Mouse (Mus musculus): ENCODE data around the gene Rb1. TPM values are rescaled to one million over a fixed set of nuclear protein-coding genes. Genes with fewer than 3 reads are reported as not detected.
A peak's percentile ranks its signal among the peaks of the same experiment; 100 is the strongest.

The Rb1 gene
- polyA plus RNA-seq, 2 experiments = 15.6 to 29.6 TPM

DNA sequence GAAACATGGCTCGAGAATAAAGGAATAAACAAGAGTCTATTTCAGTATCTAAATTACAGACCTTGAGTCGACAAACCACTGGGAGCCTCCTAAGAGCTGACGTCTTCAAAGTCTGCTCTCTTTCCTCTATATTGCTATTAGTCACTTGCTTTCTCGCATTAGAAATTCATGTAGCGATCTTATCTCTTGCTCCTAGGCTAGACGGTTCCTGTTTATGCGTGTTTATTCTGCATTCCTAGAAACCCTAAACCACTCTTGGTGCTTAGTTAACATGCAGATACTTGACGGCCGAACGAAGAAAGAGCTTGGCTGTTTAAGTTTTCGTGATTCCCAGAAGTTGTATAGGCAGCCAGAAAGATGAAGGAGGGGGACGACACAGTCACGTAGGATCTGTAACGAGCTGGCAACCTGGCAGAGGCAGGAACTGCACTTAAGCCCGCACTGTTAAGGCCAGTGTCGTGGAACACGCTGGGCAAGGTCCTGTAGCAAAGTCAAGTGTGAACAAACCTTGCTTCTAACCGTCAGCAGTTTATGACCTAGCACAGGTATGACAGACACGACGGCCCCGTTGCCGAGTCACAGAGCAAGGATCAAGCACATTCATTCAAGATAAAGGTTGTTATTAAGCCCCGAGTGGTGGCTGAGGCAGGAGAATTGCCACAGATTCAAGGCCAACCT, 45.2 kb upstream of the Rb1 start:
- H3K4me2 ChIP-seq (replicated peaks; ENCODE audit: low read depth, low read length, severe bottlenecking) = no peak overlapping the region
- H3K4me3 ChIP-seq (replicated peaks; ENCODE audit: low read length) = no peak overlapping the region
- H3K27me3 ChIP-seq (ENCODE audit: control insufficient read depth, insufficient read depth, low read length) = no peaks in the 10 kb centered on the region
- no peak for DNase-seq (ENCODE audit: low spot score)
- no peak overlapping the region for H3K27ac ChIP-seq (replicated peaks; ENCODE audit: low read depth, low read length)
- WGBS = 72% methylated on average over 23 of the region's 23 CpGs
- no peak for ATAC-seq (ENCODE audit: low FRiP score, low read depth)
- H3K9me3 ChIP-seq (ENCODE audit: control insufficient read depth, low read length) = no peaks in the 10 kb centered on the region
- TF ChIP-seq POLR2A (IDR thresholded peaks at IDR 0.05; ENCODE audit: borderline replicate concordance, extremely low read depth, insufficient read depth, insufficient read length) = no peak
- peaks cover 52% of the 10 kb centered on the region for H3K36me3 ChIP-seq (ENCODE audit: control insufficient read depth, insufficient read depth, low read length)
- peaks cover 11% of the 10 kb centered on the region for H3K4me1 ChIP-seq (ENCODE audit: control insufficient read depth, insufficient read depth, low read length)
- no peak overlapping the region for H3K9ac ChIP-seq (ENCODE audit: low read depth, low read length, severe bottlenecking)

DNA sequence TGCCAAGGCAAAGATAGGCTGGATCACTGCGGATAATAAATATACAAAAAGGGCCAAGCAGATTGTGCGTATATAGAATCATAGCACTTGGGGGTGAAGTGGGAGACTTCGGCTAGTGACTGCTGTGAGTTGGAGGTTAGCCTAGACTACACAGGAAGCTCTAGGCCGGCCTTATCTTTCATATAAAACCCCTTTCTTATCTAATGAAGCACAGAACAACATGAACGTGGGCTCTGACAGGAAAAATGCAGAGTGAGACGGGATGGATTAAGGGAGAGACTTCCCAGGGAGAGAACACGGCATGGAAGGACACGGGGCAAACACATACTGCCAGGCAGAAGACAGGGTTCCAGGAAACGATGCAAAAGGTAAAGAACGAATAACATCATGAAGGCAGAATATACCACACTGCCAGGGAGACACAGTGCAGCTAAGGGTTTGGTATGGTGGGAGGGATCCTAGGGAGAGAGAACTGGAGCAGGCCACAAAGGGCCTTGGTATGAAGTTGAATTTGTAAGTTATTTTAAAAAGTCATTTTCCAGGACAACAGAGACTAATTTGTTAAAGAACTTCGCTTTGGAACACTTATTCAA, 44.6 kb upstream of the Rb1 start:
- TF ChIP-seq POLR2A (IDR thresholded peaks at IDR 0.05; ENCODE audit: borderline replicate concordance, extremely low read depth, insufficient read depth, insufficient read length) = no peak
- H3K9ac ChIP-seq (ENCODE audit: low read depth, low read length, severe bottlenecking) = no peak overlapping the region
- no peak overlapping the region for H3K4me2 ChIP-seq (replicated peaks; ENCODE audit: low read depth, low read length, severe bottlenecking)
- peaks cover 58% of the 10 kb centered on the region for H3K36me3 ChIP-seq (ENCODE audit: control insufficient read depth, insufficient read depth, low read length)
- H3K4me1 ChIP-seq (ENCODE audit: control insufficient read depth, insufficient read depth, low read length) = peaks cover 11% of the 10 kb centered on the region
- no peak overlapping the region for H3K4me3 ChIP-seq (replicated peaks; ENCODE audit: low read length)
- no peak for DNase-seq (ENCODE audit: low spot score)
- no peaks in the 10 kb centered on the region for H3K27me3 ChIP-seq (ENCODE audit: control insufficient read depth, insufficient read depth, low read length)
- ATAC-seq (ENCODE audit: low FRiP score, low read depth) = no peak
- H3K9me3 ChIP-seq (ENCODE audit: control insufficient read depth, low read length) = no peaks in the 10 kb centered on the region
- H3K27ac ChIP-seq (replicated peaks; ENCODE audit: low read depth, low read length) = 0 out of 2 replicates have a peak overlapping the region, but pooled peaks have one; percentile 1
- 86% methylated on average over 11 of the region's 11 CpGs for WGBS

DNA sequence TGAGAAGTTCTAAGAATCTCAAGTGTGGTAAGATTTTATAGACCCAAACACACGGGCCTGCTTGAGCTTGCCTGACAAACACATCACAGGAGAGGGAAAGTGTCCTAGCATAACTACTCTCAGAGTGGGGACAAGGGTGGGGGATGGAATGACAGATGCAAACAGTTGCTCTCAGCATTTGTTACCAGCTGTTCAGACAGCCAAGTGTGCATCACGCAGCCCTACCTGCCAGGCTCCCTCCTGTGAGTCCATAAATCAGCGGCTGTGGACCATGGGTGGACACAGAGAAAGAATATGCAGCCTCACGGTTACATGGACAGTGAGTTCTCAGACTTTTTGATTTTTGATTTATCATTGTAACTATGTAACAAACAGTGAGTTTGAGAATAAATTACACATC, 44.0 kb upstream of the Rb1 start:
- H3K9ac ChIP-seq (ENCODE audit: low read depth, low read length, severe bottlenecking) = no peak overlapping the region
- H3K4me1 ChIP-seq (ENCODE audit: control insufficient read depth, insufficient read depth, low read length) = peaks cover 8% of the 10 kb centered on the region
- H3K36me3 ChIP-seq (ENCODE audit: control insufficient read depth, insufficient read depth, low read length) = peaks cover 62% of the 10 kb centered on the region
- H3K27ac ChIP-seq (replicated peaks; ENCODE audit: low read depth, low read length) = no peak overlapping the region
- no peaks in the 10 kb centered on the region for H3K27me3 ChIP-seq (ENCODE audit: control insufficient read depth, insufficient read depth, low read length)
- peak; percentile 75 for ATAC-seq (ENCODE audit: low FRiP score, low read depth)
- no peak overlapping the region for H3K4me3 ChIP-seq (replicated peaks; ENCODE audit: low read length)
- no peaks in the 10 kb centered on the region for H3K9me3 ChIP-seq (ENCODE audit: control insufficient read depth, low read length)
- no peak overlapping the region for H3K4me2 ChIP-seq (replicated peaks; ENCODE audit: low read depth, low read length, severe bottlenecking)
- TF ChIP-seq POLR2A (IDR thresholded peaks at IDR 0.05; ENCODE audit: borderline replicate concordance, extremely low read depth, insufficient read depth, insufficient read length) = no peak
- peak; percentile 56 for DNase-seq (ENCODE audit: low spot score)
- WGBS = 66% methylated on average over 4 of the region's 4 CpGs

DNA sequence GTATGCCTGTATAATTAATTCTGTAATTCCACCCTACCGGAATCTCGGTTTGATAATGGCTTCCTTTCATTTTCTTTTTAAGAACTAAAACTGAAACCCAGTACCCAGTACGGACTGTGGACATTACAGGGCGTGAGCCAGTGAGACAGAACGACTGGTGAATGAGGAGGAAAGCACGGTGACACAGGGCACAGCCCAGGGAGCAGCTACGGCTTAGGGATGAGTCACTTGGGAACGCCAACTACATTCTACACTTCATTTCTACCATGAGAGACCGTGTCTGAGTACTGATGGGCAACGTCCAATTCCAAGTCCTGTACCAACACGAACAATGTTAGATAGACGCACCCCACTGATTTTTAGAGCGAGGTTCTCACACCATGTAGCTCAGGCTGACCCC, 43.3 kb upstream of the Rb1 start:
- Histone ChIP-seq H3K27me3 (ENCODE audit: control insufficient read depth, insufficient read depth, low read length) (no peaks in the 10 kb centered on the region), H3K4me2 (replicated peaks; ENCODE audit: low read depth, low read length, severe bottlenecking) (no peak overlapping the region), H3K9ac (ENCODE audit: low read depth, low read length, severe bottlenecking) (no peak overlapping the region), H3K4me1 (ENCODE audit: control insufficient read depth, insufficient read depth, low read length) (peaks cover 2% of the 10 kb centered on the region), H3K4me3 (replicated peaks; ENCODE audit: low read length) (no peak overlapping the region), H3K27ac (replicated peaks; ENCODE audit: low read depth, low read length) (no peak overlapping the region), H3K9me3 (ENCODE audit: control insufficient read depth, low read length) (no peaks in the 10 kb centered on the region), H3K36me3 (ENCODE audit: control insufficient read depth, insufficient read depth, low read length) (peaks cover 66% of the 10 kb centered on the region)
- DNase-seq (ENCODE audit: low spot score) (no peak), ATAC-seq (ENCODE audit: low FRiP score, low read depth) (no peak)
- no peak for TF ChIP-seq POLR2A (IDR thresholded peaks at IDR 0.05; ENCODE audit: borderline replicate concordance, extremely low read depth, insufficient read depth, insufficient read length)
- 94% methylated on average over 13 of the region's 13 CpGs for WGBS

DNA sequence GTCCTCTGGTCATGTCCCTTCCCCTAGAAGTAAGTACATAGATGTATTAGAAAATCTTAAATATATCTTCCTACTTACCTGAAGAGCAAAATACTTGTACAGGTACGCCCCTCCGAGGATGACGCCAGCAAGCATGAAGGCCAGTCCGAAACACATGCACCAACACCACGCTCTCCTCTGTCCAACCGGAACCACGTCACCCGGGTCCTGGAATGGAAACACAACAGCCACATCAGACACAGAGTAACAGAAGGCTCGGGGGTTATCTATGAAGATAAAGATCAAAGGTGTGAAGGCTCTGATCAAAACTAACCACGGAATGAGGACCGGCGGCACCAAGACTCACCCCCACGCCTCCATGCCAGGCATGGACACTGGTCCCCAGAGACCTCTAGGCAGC, 42.6 kb upstream of the Rb1 start:
- DNase-seq (ENCODE audit: low spot score) = no peak
- Histone ChIP-seq H3K9ac (ENCODE audit: low read depth, low read length, severe bottlenecking) (no peak overlapping the region), H3K36me3 (ENCODE audit: control insufficient read depth, insufficient read depth, low read length) (peaks cover 74% of the 10 kb centered on the region), H3K4me3 (replicated peaks; ENCODE audit: low read length) (no peak overlapping the region), H3K4me2 (replicated peaks; ENCODE audit: low read depth, low read length, severe bottlenecking) (no peak overlapping the region), H3K27ac (replicated peaks; ENCODE audit: low read depth, low read length) (no peak overlapping the region), H3K9me3 (ENCODE audit: control insufficient read depth, low read length) (no peaks in the 10 kb centered on the region), H3K27me3 (ENCODE audit: control insufficient read depth, insufficient read depth, low read length) (no peaks in the 10 kb centered on the region), H3K4me1 (ENCODE audit: control insufficient read depth, insufficient read depth, low read length) (no peaks in the 10 kb centered on the region)
- 91% methylated on average over 13 of the region's 13 CpGs for WGBS
- TF ChIP-seq POLR2A (IDR thresholded peaks at IDR 0.05; ENCODE audit: borderline replicate concordance, extremely low read depth, insufficient read depth, insufficient read length) = no peak
- no peak for ATAC-seq (ENCODE audit: low FRiP score, low read depth)

Data from limb, embryonic 14.5 days (tissue).